Mouse (Mus musculus) megakaryocyte-erythroid progenitor cell, adult 5-6 weeks (primary cell): ENCODE data around the gene Rnf225. TPM values are rescaled to one million over a fixed set of nuclear protein-coding genes. Genes with fewer than 3 reads are reported as not detected.

Experiments used
- ATAC-seq: replicated peaks from 2 replicates; pipeline ENCODE4 v1.8.0; 2016; ENCODE audit warnings: mild to moderate bottlenecking, inconsistent platforms; ENCODE audit not compliant: severe bottlenecking, poor library complexity, low FRiP score, low TSS enrichment
- total RNA-seq, 2 experiments: library from RNA; stranded (forward) in 1 of 2; stranded (reverse) in 1 of 2; fragments of 200-1000, 215-1000 nt in 1 of 2; fragments of >200 nt in 1 of 2; fragmentation: Nextera tagmentation in 1 of 2; gene quantifications; 2 replicates each; pipeline ENCODE4 v1.2.3; 2014 to 2017

Gene Rnf225
- total RNA-seq, 2 experiments from 2014 or later = 1.2 to 1.6 TPM

DNA sequence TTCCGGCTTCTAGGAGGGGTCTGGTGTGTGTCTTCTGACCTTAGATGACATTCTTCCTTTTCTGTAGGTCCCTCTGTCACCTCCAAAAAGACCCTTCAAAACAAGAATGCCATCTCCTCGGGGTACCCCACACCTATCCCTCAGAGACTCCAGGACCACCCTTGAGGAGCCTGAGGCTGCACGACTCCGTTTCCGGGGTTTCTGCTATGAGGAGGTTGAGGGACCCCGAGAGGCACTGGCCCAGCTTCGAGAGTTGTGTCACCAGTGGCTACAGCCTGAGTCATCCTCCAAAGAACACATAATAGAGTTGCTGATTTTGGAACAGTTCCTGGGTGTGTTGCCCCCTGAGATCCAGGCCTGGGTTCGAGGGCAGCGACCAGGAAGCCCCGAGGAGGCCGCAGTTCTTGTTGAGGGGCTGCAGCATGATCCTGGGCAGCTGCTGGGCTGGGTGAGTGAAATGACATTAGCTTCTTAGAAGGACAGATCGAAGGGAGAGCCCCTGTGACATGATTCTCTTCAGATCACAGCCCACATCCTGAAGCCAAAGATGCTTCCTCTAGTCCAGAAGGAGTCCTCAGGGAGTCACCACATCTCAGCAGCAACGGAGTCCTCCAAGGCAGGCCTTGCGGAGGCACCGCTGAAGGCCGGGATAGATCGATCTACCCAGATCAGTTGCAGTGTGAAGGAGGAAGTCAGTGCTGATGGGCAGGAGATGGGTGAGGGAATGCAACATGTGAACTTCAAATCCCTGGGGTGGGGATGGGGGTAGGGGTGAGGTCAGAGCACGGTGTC, 51.9 kb downstream of the Rnf225 start:
- ATAC-seq = no peak

DNA sequence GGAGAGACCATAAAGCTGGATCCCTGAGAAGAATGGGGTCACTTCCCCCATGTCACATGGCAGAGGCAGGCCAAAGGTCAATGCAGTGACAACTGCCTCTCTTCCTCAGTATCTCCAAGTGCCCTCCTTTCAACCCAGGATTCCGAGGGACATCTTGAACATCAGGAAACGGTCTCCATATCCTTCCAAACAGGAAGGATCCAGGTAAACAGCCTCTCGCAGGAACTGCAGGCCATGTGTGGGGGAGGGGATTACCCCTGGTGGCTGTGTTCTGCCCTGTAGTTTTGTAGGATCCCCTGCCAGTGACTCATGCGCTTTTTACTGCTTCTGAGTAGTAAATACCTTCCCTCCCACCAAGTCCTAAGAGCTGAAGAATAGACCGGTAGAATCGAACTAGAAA, 52.6 kb downstream of the Rnf225 start:
- ATAC-seq = no peak

DNA sequence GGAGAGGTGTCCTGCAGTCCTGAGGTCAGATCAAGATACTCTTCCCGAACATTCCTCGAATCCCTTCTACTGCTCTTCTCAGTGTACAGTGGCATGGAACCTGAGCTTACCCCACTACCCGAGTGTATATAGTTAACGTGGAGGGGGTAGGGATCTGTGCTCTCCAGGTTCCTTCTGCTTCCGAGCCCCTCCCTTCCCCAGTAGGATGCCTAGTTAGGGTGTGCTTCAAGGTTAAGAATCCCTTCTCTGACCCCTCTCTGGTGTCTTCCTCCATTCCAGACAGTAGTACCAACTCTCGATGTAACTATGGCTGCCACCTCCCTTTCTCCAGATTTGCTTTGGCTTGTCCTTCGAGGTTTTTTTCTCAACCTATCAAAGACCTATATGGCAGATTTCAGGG, 53.1 kb downstream of the Rnf225 start:
- ATAC-seq = no peak

Other genes with a start within 250 kb of the Rnf225 start
- gene Vmn2r55, start 242.4 kb upstream of the Rnf225 start, total RNA-seq (2014; fragmentation: Nextera tagmentation) = not detected in 2 replicates
- not detected in 2 replicates for gene Vmn2r55, start 242.4 kb upstream of the Rnf225 start, total RNA-seq (2017)
- gene Vmn2r56, start 192.4 kb upstream of the Rnf225 start, total RNA-seq (2014; fragmentation: Nextera tagmentation) = not detected in 2 replicates
- not detected in 2 replicates for gene Vmn2r56, start 192.4 kb upstream of the Rnf225 start, total RNA-seq (2017)
- gene Zscan18, start 123.8 kb upstream of the Rnf225 start, total RNA-seq (2014; fragmentation: Nextera tagmentation) = 0.94 and 3.2 TPM in 2 replicates
- 1.9 and 5.8 TPM in 2 replicates for gene Zscan18, start 123.8 kb upstream of the Rnf225 start, total RNA-seq (2017)
- 12.3 and 14.0 TPM in 2 replicates for gene Zfp329, start 108.6 kb upstream of the Rnf225 start, total RNA-seq (2014; fragmentation: Nextera tagmentation)
- 7.8 TPM in 2 replicates for gene Zfp329, start 108.6 kb upstream of the Rnf225 start, total RNA-seq (2017)
- gene Zfp110, start 92.7 kb upstream of the Rnf225 start, total RNA-seq (2014; fragmentation: Nextera tagmentation) = 26.7 and 30.6 TPM in 2 replicates
- gene Zfp110, start 92.7 kb upstream of the Rnf225 start, total RNA-seq (2017) = 38.0 and 38.1 TPM in 2 replicates
- gene Zfp128, start 46.2 kb upstream of the Rnf225 start, total RNA-seq (2014; fragmentation: Nextera tagmentation) = 3.2 and 6.2 TPM in 2 replicates
- gene Zfp128, start 46.2 kb upstream of the Rnf225 start, total RNA-seq (2017) = 3.3 and 4.0 TPM in 2 replicates
- 13.3 and 18.7 TPM in 2 replicates for gene Zscan22, start 29.6 kb upstream of the Rnf225 start, total RNA-seq (2014; fragmentation: Nextera tagmentation)
- gene Zscan22, start 29.6 kb upstream of the Rnf225 start, total RNA-seq (2017) = 5.7 and 7.1 TPM in 2 replicates
- 3,241 and 3,814 TPM in 2 replicates for gene Rps5, start 5.1 kb upstream of the Rnf225 start, total RNA-seq (2014; fragmentation: Nextera tagmentation)
- gene Rps5, start 5.1 kb upstream of the Rnf225 start, total RNA-seq (2017) = 1,950 and 2,335 TPM in 2 replicates
- 3.7 and 4.3 TPM in 2 replicates for gene Zfp324, start 38.4 kb downstream of the Rnf225 start, total RNA-seq (2014; fragmentation: Nextera tagmentation)
- gene Zfp324, start 38.4 kb downstream of the Rnf225 start, total RNA-seq (2017) = 3.1 and 7.7 TPM in 2 replicates
- gene Zfp446, start 50.4 kb downstream of the Rnf225 start, total RNA-seq (2014; fragmentation: Nextera tagmentation) = 6.1 and 9.0 TPM in 2 replicates
- 1.6 and 1.9 TPM in 2 replicates for gene Zfp446, start 50.4 kb downstream of the Rnf225 start, total RNA-seq (2017)
- gene Slc27a5, start 70.8 kb downstream of the Rnf225 start, total RNA-seq (2014; fragmentation: Nextera tagmentation) = not detected in 2 replicates
- gene Slc27a5, start 70.8 kb downstream of the Rnf225 start, total RNA-seq (2017) = not detected in 2 replicates
- gene Trim28, start 71.7 kb downstream of the Rnf225 start, total RNA-seq (2014; fragmentation: Nextera tagmentation) = 654 and 831 TPM in 2 replicates
- gene Trim28, start 71.7 kb downstream of the Rnf225 start, total RNA-seq (2017) = 556 and 566 TPM in 2 replicates
- gene Zbtb45, start 82.6 kb downstream of the Rnf225 start, total RNA-seq (2014; fragmentation: Nextera tagmentation) = 14.0 and 30.8 TPM in 2 replicates
- gene Zbtb45, start 82.6 kb downstream of the Rnf225 start, total RNA-seq (2017) = 5.1 and 9.2 TPM in 2 replicates
- gene Chmp2a, start 107.4 kb downstream of the Rnf225 start, total RNA-seq (2014; fragmentation: Nextera tagmentation) = 159 and 192 TPM in 2 replicates
- gene Chmp2a, start 107.4 kb downstream of the Rnf225 start, total RNA-seq (2017) = 142 and 150 TPM in 2 replicates
- 222 and 267 TPM in 2 replicates for gene Ube2m, start 110.9 kb downstream of the Rnf225 start, total RNA-seq (2014; fragmentation: Nextera tagmentation)
- gene Ube2m, start 110.9 kb downstream of the Rnf225 start, total RNA-seq (2017) = 106 and 110 TPM in 2 replicates
- gene Mzf1, start 127.3 kb downstream of the Rnf225 start, total RNA-seq (2014; fragmentation: Nextera tagmentation) = 0.62 and 3.9 TPM in 2 replicates
- 0.47 and 1.3 TPM in 2 replicates for gene Mzf1, start 127.3 kb downstream of the Rnf225 start, total RNA-seq (2017)
- gene Vmn1r85, start 167.8 kb downstream of the Rnf225 start, total RNA-seq (2014; fragmentation: Nextera tagmentation) = not detected in 2 replicates
- gene Vmn1r85, start 167.8 kb downstream of the Rnf225 start, total RNA-seq (2017) = not detected in 2 replicates
- not detected in 2 replicates for gene Vmn1r86, start 192.5 kb downstream of the Rnf225 start, total RNA-seq (2014; fragmentation: Nextera tagmentation)
- not detected in 2 replicates for gene Vmn1r86, start 192.5 kb downstream of the Rnf225 start, total RNA-seq (2017)
- gene Vmn1r87, start 212.7 kb downstream of the Rnf225 start, total RNA-seq (2014; fragmentation: Nextera tagmentation) = not detected in 2 replicates
- not detected in 2 replicates for gene Vmn1r87, start 212.7 kb downstream of the Rnf225 start, total RNA-seq (2017)
- 0.25 TPM in 1 of 2 replicates, not detected in the other for gene Vmn1r88, start 232.2 kb downstream of the Rnf225 start, total RNA-seq (2014; fragmentation: Nextera tagmentation)
- not detected in 2 replicates for gene Vmn1r88, start 232.2 kb downstream of the Rnf225 start, total RNA-seq (2017)